Mouse (Mus musculus) 3T3-L1 (cell line): ENCODE results near the gene Ftsj1.

Experiments
- DNase-seq: peaks from one replicate; pipeline ENCODE4 v3.0.0-alpha.2; 2015; ENCODE audit warnings: low read depth, low spot score

The Ftsj1 gene

DNA sequence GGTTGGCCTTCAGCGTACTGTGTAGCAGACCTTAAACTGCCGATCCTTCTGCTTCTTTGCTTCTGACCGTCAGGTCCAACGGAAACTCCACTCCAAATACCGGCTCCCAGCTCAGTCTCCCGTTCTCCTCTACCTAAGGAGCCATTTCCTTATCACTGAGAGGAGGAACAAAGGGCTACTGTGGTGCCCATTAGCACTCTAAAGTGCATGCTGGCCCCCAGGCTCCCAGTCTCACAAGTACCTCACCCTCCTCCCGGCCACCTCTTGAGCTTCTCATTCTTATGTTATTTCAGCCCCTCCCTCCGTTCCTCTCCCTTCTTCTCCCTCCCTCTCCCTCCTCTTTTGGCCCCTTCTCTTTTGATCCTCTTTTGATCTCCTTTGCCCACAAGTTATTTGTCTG lies 32.6 kb downstream of the Ftsj1 start:
- DNase-seq = no peak

GRCm38 (mm10) chrX:8218114-8218513 lies 34.1 kb downstream of the Ftsj1 start:
- DNase-seq = no peak

DNA sequence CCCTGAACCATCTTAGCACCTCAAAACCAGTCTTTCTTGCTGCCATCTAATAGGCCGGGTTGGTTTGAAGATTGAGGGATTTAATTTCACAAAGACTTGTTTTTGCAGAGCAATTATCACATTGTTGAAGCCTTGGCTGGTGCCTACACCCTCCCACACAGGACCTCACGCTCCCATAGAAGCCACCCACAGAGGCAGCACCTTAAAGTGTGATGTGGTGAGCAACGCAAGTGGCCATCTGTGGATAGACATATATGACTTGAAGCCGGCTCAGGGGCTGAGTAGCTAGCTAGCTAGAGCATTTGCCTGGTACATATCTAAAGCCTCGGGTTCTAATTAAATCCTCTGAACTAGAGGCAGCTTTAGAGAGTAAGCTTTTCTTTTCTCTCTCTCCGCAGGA lies 34.8 kb downstream of the Ftsj1 start:
- no peak for DNase-seq

DNA sequence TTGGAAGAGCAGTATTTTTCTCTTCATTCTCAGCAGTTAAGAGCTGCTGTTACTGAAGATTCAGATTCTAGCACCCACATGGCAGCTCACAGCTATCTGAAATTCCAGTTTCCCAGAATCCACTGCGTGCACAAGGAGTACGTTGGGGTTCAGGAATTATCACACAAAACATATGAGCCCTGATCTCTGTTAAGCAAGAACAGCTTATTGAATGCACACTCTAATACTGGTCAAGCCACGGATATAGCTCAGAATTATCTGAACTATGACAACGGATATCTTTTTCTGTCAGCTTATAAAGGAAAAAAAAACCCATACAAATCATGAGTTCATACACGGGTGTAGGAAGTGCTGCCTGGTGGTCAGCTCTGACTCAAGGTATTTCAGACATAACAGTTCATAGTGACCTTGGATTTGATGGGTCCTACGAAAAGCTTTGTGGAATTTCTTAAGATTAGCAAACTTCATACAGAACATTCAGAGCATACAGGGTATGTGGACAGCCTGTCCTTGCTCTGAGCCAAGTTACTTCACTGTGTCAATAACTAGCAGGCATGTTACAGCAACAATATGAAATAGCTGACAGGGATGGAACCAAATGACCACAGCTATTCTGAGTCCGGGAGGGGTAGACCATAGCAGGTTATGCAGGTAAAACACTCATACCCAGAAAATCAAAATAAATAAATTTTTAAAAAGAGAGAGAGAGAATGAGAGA lies 40.6 kb downstream of the Ftsj1 start:
- DNase-seq = no peak

- no peak for DNase-seq
Measured at GRCm38 (mm10) chrX:8209720-8210119, 42.5 kb downstream of the Ftsj1 start.

GRCm38 (mm10) chrX:8207224-8207623 lies 45.0 kb downstream of the Ftsj1 start:
- no peak for DNase-seq

DNA sequence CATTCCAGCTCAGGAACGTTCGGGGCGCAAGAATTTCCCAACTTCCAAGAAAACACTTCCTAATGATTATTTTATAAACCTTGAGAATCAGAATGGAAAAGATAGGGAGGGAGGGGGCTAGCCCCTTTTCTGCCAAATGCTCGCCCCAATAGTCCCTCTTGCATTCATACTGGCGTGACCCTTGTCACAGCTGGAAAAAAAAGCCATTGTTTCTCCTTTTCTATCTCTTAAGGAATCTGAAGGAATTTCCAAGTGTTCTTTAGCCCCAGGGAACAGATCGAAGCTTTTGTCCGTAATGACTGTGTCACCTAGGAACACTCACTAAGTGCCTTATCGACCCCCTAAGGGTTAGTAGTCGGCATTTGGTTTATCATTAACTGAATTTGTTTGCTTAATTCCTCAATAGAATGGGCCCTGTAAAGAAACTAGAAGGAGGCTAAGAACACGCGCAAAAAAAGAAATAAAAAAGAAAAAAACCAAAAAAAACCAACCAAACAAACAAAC lies 45.5 kb downstream of the Ftsj1 start:
- DNase-seq = no peak

- peak; percentile 73 for DNase-seq
Measured at GRCm38 (mm10) chrX:8206015-8206693, 46.1 kb downstream of the Ftsj1 start, which contains the start of gene Porcn. Gene Porcn (minus strand): TSS chrX:8206525.

DNA sequence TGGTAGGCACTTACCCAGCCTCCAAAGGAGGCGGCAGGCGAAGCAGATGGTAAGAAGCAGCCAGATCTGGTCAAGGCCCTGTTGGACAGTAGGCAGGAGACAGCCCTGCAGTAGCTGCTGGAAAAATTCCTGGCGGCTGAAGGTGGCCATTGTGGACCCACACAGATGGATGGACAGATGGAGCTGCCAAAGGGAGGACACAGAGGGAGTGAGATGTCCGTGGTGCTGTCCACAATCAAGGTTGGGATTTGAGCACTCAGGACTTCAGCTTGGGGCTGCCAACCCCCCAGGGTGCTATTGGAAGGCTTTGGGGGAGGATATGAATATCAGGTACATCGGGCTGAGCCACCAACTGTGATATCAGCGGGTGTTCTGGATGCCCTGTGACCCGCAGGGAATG lies 46.7 kb downstream of the Ftsj1 start:
- DNase-seq = no peak

GRCm38 (mm10) chrX:8205088-8205487 lies 47.1 kb downstream of the Ftsj1 start:
- DNase-seq = no peak

GRCm38 (mm10) chrX:8204076-8204475 lies 48.1 kb downstream of the Ftsj1 start:
- no peak for DNase-seq

- no peak for DNase-seq
Measured at GRCm38 (mm10) chrX:8203105-8203504, 49.1 kb downstream of the Ftsj1 start.

DNA sequence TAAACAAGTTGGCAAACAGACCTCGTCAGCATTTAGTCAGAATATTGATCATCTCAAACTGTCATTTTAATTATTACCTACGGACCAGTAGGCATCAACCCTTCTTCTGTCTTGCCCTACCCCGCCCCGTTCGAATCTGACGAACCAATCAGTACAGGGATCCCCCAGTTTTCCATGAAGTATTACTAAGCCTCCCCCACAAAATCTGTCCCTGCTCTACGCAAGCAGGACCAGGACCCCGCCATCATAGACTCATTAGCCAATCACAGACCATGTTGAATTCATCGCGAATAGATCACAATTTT lies 58.8 kb downstream of the Ftsj1 start, which contains the start of gene Ebp:
Gene Ebp, minus strand, starts transcription at position 94 of the 305 bp plus-strand sequence.
- DNase-seq = no peak

GRCm38 (mm10) chrX:8192640-8193418 lies 59.4 kb downstream of the Ftsj1 start:
- peak; percentile 86 for DNase-seq

GRCm38 (mm10) chrX:8192126-8192639 lies 60.0 kb downstream of the Ftsj1 start:
- DNase-seq = peak; percentile 32
